Mouse (Mus musculus): ENCODE measurements around the gene Sox5. TPM values are rescaled to one million over a fixed set of nuclear protein-coding genes. Genes with fewer than 3 reads are reported as not detected.
"Not testable (repeated sequence)": the region's sequence is repeated elsewhere in the genome, so short reads cannot be mapped to it uniquely, and the experiment has no call there.

The Sox5 gene
- total RNA-seq, 2 experiments from 2014 or later = 3.8 to 9.1 TPM

DNA sequence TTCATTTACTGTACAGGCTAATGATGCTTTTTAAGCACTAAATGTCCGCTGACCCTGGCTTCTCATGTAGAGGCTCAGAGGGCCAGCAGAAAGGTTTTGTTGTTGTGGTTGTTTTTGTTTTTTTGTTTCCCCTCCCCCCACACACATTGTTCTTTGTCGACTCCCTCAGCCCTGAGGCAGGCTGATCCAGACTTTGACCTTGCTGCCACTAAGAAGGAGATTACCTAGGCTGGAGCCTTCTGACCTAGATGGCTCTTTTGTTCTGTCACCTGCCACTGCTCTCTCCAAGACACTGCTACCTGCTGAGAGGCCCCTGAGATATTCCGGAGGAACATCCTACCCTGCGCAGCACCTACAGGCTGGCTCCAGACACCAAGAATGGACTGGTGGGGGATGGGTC, 508.4 kb downstream of the Sox5 start:
- ATAC-seq (replicated peaks; ENCODE audit: low FRiP score, low TSS enrichment, poor library complexity, severe bottlenecking) = not testable (repeated sequence)

DNA sequence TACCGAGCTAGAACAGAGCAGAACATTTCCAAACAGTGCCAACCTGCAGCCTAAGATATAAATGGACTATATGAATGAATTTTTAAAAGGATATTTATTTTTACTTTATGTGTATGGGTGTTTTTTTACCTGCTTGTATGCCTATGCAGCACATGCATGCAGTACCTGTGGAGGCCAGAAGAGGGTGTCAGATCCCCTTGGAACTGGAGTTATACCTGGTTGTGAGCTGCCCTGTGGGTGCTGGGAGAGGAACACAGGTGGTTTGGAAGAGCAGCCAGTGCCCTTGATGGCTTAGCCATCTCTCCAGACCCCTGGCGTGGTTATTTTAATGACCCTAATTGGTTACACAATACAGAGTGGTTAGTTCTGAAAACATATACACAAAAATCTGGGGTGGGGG, 510.5 kb downstream of the Sox5 start:
- ATAC-seq (replicated peaks; ENCODE audit: low FRiP score, low TSS enrichment, poor library complexity, severe bottlenecking) = no peak

DNA sequence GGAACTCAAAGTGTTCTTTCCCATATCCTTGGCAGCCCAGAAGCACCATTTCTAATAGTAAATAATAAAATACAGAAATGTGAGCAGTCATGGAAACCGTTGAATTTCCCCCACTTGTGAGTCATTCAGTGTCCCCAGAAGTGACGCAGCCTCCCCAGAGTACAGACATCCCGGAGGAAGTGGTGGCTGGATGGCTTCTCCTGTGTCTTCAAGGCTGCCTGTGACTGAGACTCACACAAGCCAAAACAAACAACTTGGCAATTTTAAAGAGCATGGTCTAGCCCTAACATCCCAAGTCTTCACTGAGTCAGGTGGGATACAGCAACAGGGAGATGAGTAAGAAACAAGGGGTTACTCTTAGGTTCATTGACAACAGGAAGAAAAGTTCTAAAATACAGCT, 511.5 kb downstream of the Sox5 start:
- no peak for ATAC-seq (replicated peaks; ENCODE audit: low FRiP score, low TSS enrichment, poor library complexity, severe bottlenecking)

GRCm38 (mm10) chr6:144269666-144270065, 512.1 kb downstream of the Sox5 start:
- no peak for ATAC-seq (replicated peaks; ENCODE audit: low FRiP score, low TSS enrichment, poor library complexity, severe bottlenecking)

GRCm38 (mm10) chr6:144265752-144266151, 516.0 kb downstream of the Sox5 start:
- ATAC-seq (replicated peaks; ENCODE audit: low FRiP score, low TSS enrichment, poor library complexity, severe bottlenecking) = peak; percentile 57

GRCm38 (mm10) chr6:144265004-144265403, 516.8 kb downstream of the Sox5 start:
- no peak for ATAC-seq (replicated peaks; ENCODE audit: low FRiP score, low TSS enrichment, poor library complexity, severe bottlenecking)

GRCm38 (mm10) chr6:144264320-144264915, 517.4 kb downstream of the Sox5 start:
- ATAC-seq (replicated peaks; ENCODE audit: low FRiP score, low TSS enrichment, poor library complexity, severe bottlenecking) = no peak

DNA sequence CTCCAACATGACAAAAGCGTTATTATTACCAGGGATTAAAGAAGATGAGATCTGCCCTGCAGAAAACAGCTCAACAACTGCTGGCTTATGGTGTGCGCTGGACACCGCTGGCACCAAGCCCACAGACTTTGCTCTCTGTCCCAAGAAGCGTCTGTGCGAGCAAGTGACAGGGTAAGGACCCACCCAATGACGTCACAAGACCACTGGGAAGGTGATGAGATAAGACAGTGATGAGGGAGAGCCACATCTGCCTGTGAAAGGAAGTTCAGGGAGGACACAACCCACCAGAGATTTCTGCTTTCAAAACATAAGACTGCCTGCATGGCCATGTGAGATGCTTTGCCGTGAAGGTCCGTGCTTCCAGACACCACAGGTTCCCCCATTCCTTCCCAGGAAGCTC, 525.3 kb downstream of the Sox5 start:
- no peak for ATAC-seq (replicated peaks; ENCODE audit: low FRiP score, low TSS enrichment, poor library complexity, severe bottlenecking)

DNA sequence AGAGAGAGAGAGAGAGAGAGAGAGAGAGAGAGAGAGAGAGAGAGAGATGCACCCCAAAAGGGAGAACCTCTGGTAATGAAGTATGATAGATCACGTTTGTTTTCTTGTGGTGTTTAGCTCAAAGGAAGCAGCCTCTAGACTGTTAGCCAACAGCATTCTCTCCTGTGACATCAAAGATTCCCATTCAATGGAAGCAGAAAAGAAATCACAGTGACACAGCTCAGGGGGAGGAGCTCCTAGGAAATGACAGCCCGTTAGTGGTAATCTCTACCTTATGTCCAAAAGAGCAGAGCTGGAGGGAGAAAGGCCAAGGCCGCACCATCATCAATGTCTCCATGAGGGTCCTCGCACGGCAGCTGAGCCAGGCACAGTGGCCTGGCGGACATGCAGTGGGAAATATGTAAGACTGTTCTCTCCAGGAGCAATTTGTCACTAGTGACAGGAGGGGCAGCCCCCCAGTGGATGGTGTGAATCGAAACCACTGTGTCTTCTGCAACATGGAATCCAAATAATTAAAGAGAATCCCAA, 529.5 kb downstream of the Sox5 start:
- no peak for ATAC-seq (replicated peaks; ENCODE audit: low FRiP score, low TSS enrichment, poor library complexity, severe bottlenecking)

GRCm38 (mm10) chr6:144251222-144252170, 530.3 kb downstream of the Sox5 start:
- no peak for ATAC-seq (replicated peaks; ENCODE audit: low FRiP score, low TSS enrichment, poor library complexity, severe bottlenecking)

DNA sequence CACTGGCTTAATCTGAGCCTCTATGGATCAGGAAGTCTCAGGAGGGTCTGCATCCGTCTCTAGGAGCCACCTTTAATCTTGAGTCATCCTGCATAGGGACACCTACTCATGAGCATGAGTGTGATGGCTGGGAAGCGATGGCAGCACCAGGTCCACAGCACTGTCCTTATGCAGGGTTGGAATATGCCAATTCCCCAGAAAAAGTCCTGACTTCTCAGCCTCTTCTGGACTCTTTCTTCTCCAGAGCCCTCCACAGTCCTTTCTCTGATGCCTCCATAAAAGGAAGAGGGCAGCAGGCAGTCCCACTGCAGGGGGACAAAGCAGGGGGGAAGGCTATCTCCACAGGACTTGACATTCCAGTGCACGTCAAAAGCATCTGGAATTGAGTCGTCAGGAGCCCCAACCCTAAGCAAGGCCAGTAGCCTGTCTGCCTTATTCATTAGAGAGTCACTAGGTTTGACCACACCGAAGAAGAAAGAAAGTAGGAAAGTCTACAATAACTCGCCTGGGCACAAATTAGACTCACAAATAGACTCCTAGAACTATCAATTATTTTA, 531.1 kb downstream of the Sox5 start:
- ATAC-seq (replicated peaks; ENCODE audit: low FRiP score, low TSS enrichment, poor library complexity, severe bottlenecking) = no peak

- ATAC-seq (replicated peaks; ENCODE audit: low FRiP score, low TSS enrichment, poor library complexity, severe bottlenecking) = no peak
Observed at GRCm38 (mm10) chr6:144236581-144236980, 545.2 kb downstream of the Sox5 start.

DNA sequence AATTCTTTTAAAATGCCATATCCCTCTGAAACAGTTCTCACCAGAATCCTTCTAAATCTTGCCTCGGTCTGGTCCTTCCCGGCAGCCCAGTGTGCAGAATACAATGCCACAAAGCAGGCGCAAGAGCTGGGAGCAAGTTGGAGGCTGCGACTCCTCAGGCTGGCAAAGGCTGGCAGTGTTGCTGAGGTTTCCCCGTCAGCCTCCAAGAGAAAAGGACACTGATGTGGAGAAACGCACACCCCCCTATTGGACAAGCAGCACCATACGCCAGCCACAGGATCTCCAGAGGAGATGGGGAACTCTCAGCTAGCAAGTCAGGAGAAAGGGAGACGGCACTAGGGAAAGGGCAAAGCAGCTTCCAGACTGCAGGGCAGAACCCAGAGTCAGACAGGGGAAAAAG, 577.8 kb downstream of the Sox5 start:
- no peak for ATAC-seq (replicated peaks; ENCODE audit: low FRiP score, low TSS enrichment, poor library complexity, severe bottlenecking)

- ATAC-seq (replicated peaks; ENCODE audit: low FRiP score, low TSS enrichment, poor library complexity, severe bottlenecking) = no peak
Observed at GRCm38 (mm10) chr6:144203013-144203412, 578.8 kb downstream of the Sox5 start.

DNA sequence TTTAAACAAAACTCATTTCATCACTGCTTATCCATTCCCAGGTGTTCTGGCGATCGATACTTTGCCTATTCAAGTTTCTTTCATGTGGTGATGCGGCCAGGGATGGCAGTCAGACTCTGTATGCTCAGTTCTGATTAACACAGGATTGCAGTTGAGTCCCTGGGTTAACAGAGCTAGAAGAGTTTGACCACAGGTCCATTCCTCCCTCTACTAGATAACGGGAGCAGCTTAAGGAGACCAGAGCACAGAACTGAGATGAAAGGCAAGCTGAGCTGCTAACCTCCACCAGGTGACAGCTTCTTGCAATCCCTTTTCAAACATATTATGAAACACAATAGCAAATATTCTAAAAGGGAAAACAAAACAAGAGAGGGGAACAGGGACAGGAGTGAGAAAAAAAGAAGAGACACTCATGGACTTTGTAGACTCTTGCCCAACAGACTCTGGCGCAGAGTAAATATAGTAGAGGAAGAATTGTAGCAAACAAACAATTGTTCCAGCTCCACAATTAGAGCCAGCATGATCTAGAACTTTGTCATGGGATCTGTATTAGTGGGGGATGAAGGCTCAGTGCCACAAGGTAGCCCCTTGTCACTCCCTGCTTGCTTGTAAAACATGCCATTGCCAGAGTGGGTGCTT, 580.3 kb downstream of the Sox5 start:
- no peak for ATAC-seq (replicated peaks; ENCODE audit: low FRiP score, low TSS enrichment, poor library complexity, severe bottlenecking)

DNA sequence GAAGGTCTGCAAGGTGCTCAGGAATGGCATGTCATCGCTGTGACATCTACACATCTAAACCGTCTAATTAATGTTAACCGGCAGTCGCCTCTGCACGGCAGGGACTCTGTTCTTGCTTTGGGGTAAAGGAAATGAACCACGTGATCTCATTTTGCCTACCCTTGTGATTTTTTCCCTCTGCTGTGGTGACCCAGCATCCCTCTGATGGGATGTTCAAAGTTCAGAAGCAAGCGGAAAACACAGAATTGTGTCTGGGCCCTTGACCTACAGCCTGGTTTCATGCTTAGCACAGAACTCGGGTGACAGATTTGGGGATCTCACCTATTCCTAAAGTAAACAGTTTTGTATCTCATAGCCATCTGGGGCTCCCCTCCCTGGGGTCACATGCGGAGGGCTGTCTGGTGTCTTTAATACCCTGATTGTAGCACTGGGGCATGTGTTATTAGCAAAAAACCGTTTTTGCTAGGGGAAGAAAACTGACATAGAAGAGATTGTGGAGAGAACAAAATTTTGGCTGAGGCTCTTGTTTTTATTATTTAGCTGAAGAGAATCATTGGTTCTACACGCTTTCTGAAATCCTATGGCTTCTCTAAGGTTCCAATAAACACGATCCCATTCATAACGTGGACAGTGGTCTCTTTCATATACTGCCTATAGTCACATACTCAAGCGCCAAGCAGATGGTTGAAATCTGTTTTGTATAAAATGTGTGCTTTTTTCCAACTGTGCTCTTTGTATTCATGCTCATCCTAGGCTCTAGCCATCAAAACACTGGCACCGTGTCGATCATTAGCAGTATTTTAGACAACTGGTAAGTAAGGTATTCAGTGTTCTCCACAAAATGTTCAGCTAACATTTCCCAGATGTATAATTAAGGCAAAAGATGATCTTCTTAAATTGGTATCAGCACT, 584.3 kb downstream of the Sox5 start:
- no peak for ATAC-seq (replicated peaks; ENCODE audit: low FRiP score, low TSS enrichment, poor library complexity, severe bottlenecking)

- no peak for ATAC-seq (replicated peaks; ENCODE audit: low FRiP score, low TSS enrichment, poor library complexity, severe bottlenecking)
Observed at GRCm38 (mm10) chr6:144195934-144196333, 585.8 kb downstream of the Sox5 start.

DNA sequence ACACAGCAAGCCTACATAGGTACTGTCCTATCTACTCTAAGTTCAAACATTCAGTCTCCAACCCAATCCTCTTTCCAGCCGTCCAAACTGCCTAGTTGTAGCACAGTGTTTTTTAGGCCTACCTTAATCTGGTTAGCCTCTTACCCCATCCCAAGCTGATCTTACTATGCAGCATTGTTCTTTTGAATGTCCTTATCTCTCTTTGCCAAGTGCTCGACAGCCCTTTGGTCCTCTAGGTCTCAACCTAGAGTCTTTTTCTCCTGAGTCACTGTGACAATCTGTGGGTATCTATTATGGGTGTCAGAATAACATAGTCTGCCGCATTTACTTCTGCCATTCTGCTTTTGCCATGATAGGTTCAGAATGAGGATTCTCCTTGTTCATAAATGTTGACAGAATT, 598.7 kb downstream of the Sox5 start:
- ATAC-seq (replicated peaks; ENCODE audit: low FRiP score, low TSS enrichment, poor library complexity, severe bottlenecking) = peak; percentile 76

GRCm38 (mm10) chr6:144182429-144182828, 599.3 kb downstream of the Sox5 start:
- not testable (repeated sequence) for ATAC-seq (replicated peaks; ENCODE audit: low FRiP score, low TSS enrichment, poor library complexity, severe bottlenecking)
